Mouse (Mus musculus) brain, embryonic 14.5 days (tissue): Measurements from ENCODE around the gene Siglece.

ENCODE experiments used
- CTCF ChIP-seq: fragments of 200-500 bp; IDR thresholded peaks from 2 replicates; pipeline ENCODE4 v1.5.1; 2012; ENCODE audit warnings: inconsistent platforms, mild to moderate bottlenecking, moderate library complexity, borderline replicate concordance; ENCODE audit not compliant: insufficient read depth, insufficient read length; ENCODE audit errors: extremely low read depth
- POLR2A ChIP-seq: fragments of 200-500 bp; IDR thresholded peaks from 2 replicates; pipeline ENCODE4 v1.6.1; 2012; ENCODE audit warnings: mild to moderate bottlenecking, inconsistent platforms, borderline replicate concordance; ENCODE audit not compliant: poor library complexity, insufficient read depth, insufficient read length, severe bottlenecking; ENCODE audit errors: extremely low read depth

DNA sequence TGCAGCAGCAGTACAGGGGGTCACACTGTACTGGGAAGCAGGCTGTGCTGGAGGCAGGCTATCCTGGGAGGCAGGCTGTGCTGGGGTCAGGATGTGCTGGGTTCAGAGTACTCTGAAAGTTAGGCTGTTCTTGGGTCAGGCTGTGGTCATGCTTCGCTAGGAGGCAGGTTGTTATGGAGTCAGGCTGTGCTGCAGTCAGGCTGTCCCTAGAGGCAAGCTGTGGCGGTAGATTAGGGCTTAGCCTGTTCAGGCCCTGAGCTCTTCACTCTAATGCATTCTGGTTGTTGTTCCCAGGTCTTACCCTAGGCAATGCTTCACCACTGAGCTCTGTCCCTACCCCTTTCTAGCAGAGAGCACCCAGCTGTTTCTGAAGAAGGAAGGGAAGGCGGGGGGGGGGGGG, 34.9 kb downstream of the Siglece start:
- TF ChIP-seq POLR2A (no peak), CTCF (no peak)
